Mouse (Mus musculus) hindbrain, embryonic 13.5 days (tissue): Measurements from ENCODE around the gene Ankrd13a. TPM values are rescaled to one million over a fixed set of nuclear protein-coding genes. Genes with fewer than 3 reads are reported as not detected.

Experiments used
- ATAC-seq: fragments of 200-750 bp; cut with Nextera tagmentation; 2 replicates; pipeline ENCODE4 v1.8.0; 2017; ENCODE audit warnings: moderate TSS enrichment; ENCODE audit not compliant: low FRiP score
- H3K27ac ChIP-seq: fragments of 300-500 bp; sonication (generic); 2 replicates; pipeline ENCODE4 v1.5.1; 2015; ENCODE audit warnings: inconsistent platforms, mild to moderate bottlenecking, moderate library complexity
- H3K27me3 ChIP-seq: fragments of 300-500 bp; sonication (generic); 2 replicates; pipeline ENCODE4 v1.6.1; 2015; ENCODE audit warnings: mild to moderate bottlenecking, inconsistent platforms
- H3K36me3 ChIP-seq: fragments of 300-500 bp; sonication (generic); 2 replicates; pipeline ENCODE4 v1.6.1; 2015; ENCODE audit warnings: mild to moderate bottlenecking, inconsistent platforms
- H3K4me1 ChIP-seq: fragments of 300-500 bp; sonication (generic); replicated peaks from 2 replicates; pipeline ENCODE4 v1.6.1; 2015; ENCODE audit warnings: inconsistent platforms
- H3K4me2 ChIP-seq: fragments of 300-500 bp; sonication (generic); 2 replicates; pipeline ENCODE4 v1.6.1; 2015; ENCODE audit warnings: inconsistent platforms, mild to moderate bottlenecking, moderate library complexity
- H3K4me3 ChIP-seq: fragments of 300-500 bp; sonication (generic); 2 replicates; pipeline ENCODE4 v1.5.1; 2015; ENCODE audit warnings: mild to moderate bottlenecking, inconsistent platforms
- H3K9ac ChIP-seq: fragments of 300-500 bp; sonication (generic); 2 replicates; pipeline ENCODE4 v1.6.1; 2015; ENCODE audit warnings: mild to moderate bottlenecking, inconsistent platforms
- H3K9me3 ChIP-seq: fragments of 300-500 bp; sonication (generic); 2 replicates; pipeline ENCODE4 v1.6.1; 2016; ENCODE audit warnings: inconsistent platforms
- WGBS: fragments of 180-500 bp; shearing (Covaris S2); methylation state at CpG from one replicate; pipeline ENCODE4 v1.1.7; 2015; 5-methylcytosine and 5-hydroxymethylcytosine counted together
- polyA plus RNA-seq: library from polyadenylated mRNA; unstranded; fragments of >200 nt; fragmentation: Nextera tagmentation; extraction: Ambion mirVana; gene quantifications from 2 replicates; pipeline ENCODE4 v1.2.1, GENCODE M21; 2015

The Ankrd13a gene
- polyA plus RNA-seq, 1 experiment from 2014 or later = 37.5 TPM

- no peak overlapping the region for H3K4me2 ChIP-seq
- H3K9ac ChIP-seq = peak overlapping the region; percentile 62
- 67% methylated on average over 15 of the region's 15 CpGs for WGBS
- H3K36me3 ChIP-seq = peaks cover 91% of the 10 kb centered on the region
- ATAC-seq = no peak
- no peak overlapping the region for H3K4me3 ChIP-seq
- H3K27me3 ChIP-seq = no peaks in the 10 kb centered on the region
- H3K4me1 ChIP-seq = peaks cover 26% of the 10 kb centered on the region
- H3K27ac ChIP-seq = peak overlapping the region; percentile 66; the same call in 1 of the 2 replicates
- H3K9me3 ChIP-seq = no peaks in the 10 kb centered on the region
These were observed 31.2 kb downstream of the Ankrd13a start for GRCm38 (mm10) chr5:114805436-114806350.

- WGBS = 89% methylated on average over 8 of the region's 8 CpGs
- Histone ChIP-seq H3K27ac (peak overlapping the region; percentile 62), H3K4me1 (peaks cover 35% of the 10 kb centered on the region), H3K9me3 (no peaks in the 10 kb centered on the region), H3K4me3 (no peak overlapping the region), H3K4me2 (no peak overlapping the region), H3K27me3 (no peaks in the 10 kb centered on the region), H3K36me3 (peaks cover 85% of the 10 kb centered on the region), H3K9ac (no peak overlapping the region)
- no peak for ATAC-seq
These were observed 32.2 kb downstream of the Ankrd13a start for GRCm38 (mm10) chr5:114806636-114807035.

GRCm38 (mm10) chr5:114807063-114807462 lies 32.6 kb downstream of the Ankrd13a start:
- no peak for ATAC-seq
- no peak overlapping the region for H3K4me2 ChIP-seq
- H3K4me3 ChIP-seq = no peak overlapping the region
- no peaks in the 10 kb centered on the region for H3K27me3 ChIP-seq
- H3K9ac ChIP-seq = no peak overlapping the region
- no peaks in the 10 kb centered on the region for H3K9me3 ChIP-seq
- H3K27ac ChIP-seq = 0 out of 2 replicates have a peak overlapping the region, but pooled peaks have one; percentile 62
- 49% methylated on average over 9 of the region's 9 CpGs for WGBS
- peaks cover 82% of the 10 kb centered on the region for H3K36me3 ChIP-seq
- peaks cover 39% of the 10 kb centered on the region for H3K4me1 ChIP-seq

GRCm38 (mm10) chr5:114807468-114807867 lies 33.0 kb downstream of the Ankrd13a start:
- ATAC-seq = no peak

GRCm38 (mm10) chr5:114807893-114808292 lies 33.4 kb downstream of the Ankrd13a start:
- H3K27me3 ChIP-seq = no peaks in the 10 kb centered on the region
- H3K9ac ChIP-seq = no peak overlapping the region
- H3K4me3 ChIP-seq = no peak overlapping the region
- no peak overlapping the region for H3K4me2 ChIP-seq
- H3K4me1 ChIP-seq = peaks cover 48% of the 10 kb centered on the region
- peaks cover 77% of the 10 kb centered on the region for H3K36me3 ChIP-seq
- 75% methylated on average over 6 of the region's 6 CpGs for WGBS
- no peaks in the 10 kb centered on the region for H3K9me3 ChIP-seq
- no peak overlapping the region for H3K27ac ChIP-seq
- no peak for ATAC-seq

More at GRCm38 (mm10) chr5:114807468-114807867, 33.0 kb downstream of the Ankrd13a start:
- H3K9ac ChIP-seq = no peak overlapping the region
- peaks cover 44% of the 10 kb centered on the region for H3K4me1 ChIP-seq
- no peaks in the 10 kb centered on the region for H3K9me3 ChIP-seq
- H3K4me3 ChIP-seq = no peak overlapping the region
- peaks cover 81% of the 10 kb centered on the region for H3K36me3 ChIP-seq
- H3K4me2 ChIP-seq = no peak overlapping the region
- 0 out of 2 replicates have a peak overlapping the region, but pooled peaks have one; percentile 62 for H3K27ac ChIP-seq
- WGBS = 29% methylated on average over 8 of the region's 8 CpGs
- H3K27me3 ChIP-seq = no peaks in the 10 kb centered on the region

- Histone ChIP-seq H3K27ac (no peak overlapping the region), H3K4me2 (no peak overlapping the region), H3K4me1 (peaks cover 49% of the 10 kb centered on the region), H3K9me3 (no peaks in the 10 kb centered on the region), H3K9ac (no peak overlapping the region), H3K27me3 (no peaks in the 10 kb centered on the region), H3K36me3 (peaks cover 72% of the 10 kb centered on the region), H3K4me3 (no peak overlapping the region)
- WGBS = 87% methylated on average over 8 of the region's 8 CpGs
- ATAC-seq = no peak
These were observed 33.9 kb downstream of the Ankrd13a start for GRCm38 (mm10) chr5:114808385-114808784.

- no peaks in the 10 kb centered on the region for H3K9me3 ChIP-seq
- peaks cover 63% of the 10 kb centered on the region for H3K36me3 ChIP-seq
- peak overlapping the region; percentile 15; the same call in 1 of the 2 replicates for H3K9ac ChIP-seq
- peaks cover 49% of the 10 kb centered on the region for H3K4me1 ChIP-seq
- no peak for ATAC-seq
- H3K4me3 ChIP-seq = no peak overlapping the region
- 79% methylated on average over 10 of the region's 10 CpGs for WGBS
- H3K27me3 ChIP-seq = no peaks in the 10 kb centered on the region
- no peak overlapping the region for H3K4me2 ChIP-seq
- H3K27ac ChIP-seq = 0 out of 2 replicates have a peak overlapping the region, but pooled peaks have one; percentile 41
These were observed 34.8 kb downstream of the Ankrd13a start for GRCm38 (mm10) chr5:114809181-114809756.

- 91% methylated on average over 5 of the region's 5 CpGs for WGBS
These were observed 35.3 kb downstream of the Ankrd13a start for GRCm38 (mm10) chr5:114809826-114810225.

GRCm38 (mm10) chr5:114813525-114814181 lies 39.2 kb downstream of the Ankrd13a start:
- ATAC-seq = peak; percentile 97
- peak overlapping the region; percentile 94 for H3K9ac ChIP-seq
- no peaks in the 10 kb centered on the region for H3K9me3 ChIP-seq
- no peaks in the 10 kb centered on the region for H3K27me3 ChIP-seq
- peaks cover 27% of the 10 kb centered on the region for H3K36me3 ChIP-seq
- peak overlapping the region; percentile 61 for H3K4me2 ChIP-seq
- peaks cover 36% of the 10 kb centered on the region for H3K4me1 ChIP-seq
- under 1% methylated on average over 42 of the region's 50 CpGs for WGBS
- H3K4me3 ChIP-seq = peak overlapping the region; percentile 82
- peak overlapping the region; percentile 98 for H3K27ac ChIP-seq

More at GRCm38 (mm10) chr5:114809826-114810225, 35.3 kb downstream of the Ankrd13a start:
- no peak overlapping the region for H3K27ac ChIP-seq
- ATAC-seq = no peak
- H3K9me3 ChIP-seq = no peaks in the 10 kb centered on the region
- no peaks in the 10 kb centered on the region for H3K27me3 ChIP-seq
- H3K36me3 ChIP-seq = peaks cover 59% of the 10 kb centered on the region
- H3K4me3 ChIP-seq = no peak overlapping the region
- H3K4me1 ChIP-seq = peaks cover 49% of the 10 kb centered on the region
- no peak overlapping the region for H3K4me2 ChIP-seq
- H3K9ac ChIP-seq = 0 out of 2 replicates have a peak overlapping the region, but pooled peaks have one; percentile 15

GRCm38 (mm10) chr5:114816599-114816998 lies 42.1 kb downstream of the Ankrd13a start:
- WGBS = 66% methylated on average over 6 of the region's 6 CpGs
- peaks cover 13% of the 10 kb centered on the region for H3K36me3 ChIP-seq
- no peaks in the 10 kb centered on the region for H3K27me3 ChIP-seq
- peaks cover 17% of the 10 kb centered on the region for H3K4me1 ChIP-seq
- H3K27ac ChIP-seq = no peak overlapping the region
- H3K9ac ChIP-seq = no peak overlapping the region
- no peak overlapping the region for H3K4me3 ChIP-seq
- H3K9me3 ChIP-seq = no peaks in the 10 kb centered on the region
- no peak for ATAC-seq
- no peak overlapping the region for H3K4me2 ChIP-seq

- H3K4me1 ChIP-seq = peaks cover 9% of the 10 kb centered on the region
- ATAC-seq = no peak
- no peak overlapping the region for H3K27ac ChIP-seq
- no peaks in the 10 kb centered on the region for H3K27me3 ChIP-seq
- no peak overlapping the region for H3K4me3 ChIP-seq
- no peaks in the 10 kb centered on the region for H3K9me3 ChIP-seq
- no peak overlapping the region for H3K4me2 ChIP-seq
- 67% methylated on average over 11 of the region's 11 CpGs for WGBS
- H3K9ac ChIP-seq = no peak overlapping the region
- peaks cover 10% of the 10 kb centered on the region for H3K36me3 ChIP-seq
These were observed 43.6 kb downstream of the Ankrd13a start for GRCm38 (mm10) chr5:114818124-114818523.
